Mouse (Mus musculus) intestine, embryonic 14.5 days (tissue): ENCODE data around the gene Gm45844. TPM values are rescaled to one million over a fixed set of nuclear protein-coding genes. Genes with fewer than 3 reads are reported as not detected.

ENCODE experiments used
- ATAC-seq: fragments of 200-750 bp; cut with Nextera tagmentation; replicated peaks from 2 replicates; pipeline ENCODE4 v1.8.0; 2017; ENCODE audit warnings: low read depth, moderate number of reproducible peaks, moderate TSS enrichment, moderate library complexity; ENCODE audit not compliant: low FRiP score, low TSS enrichment
- DNase-seq: peaks from one replicate; pipeline ENCODE4 v3.0.0-alpha.2; 2018; ENCODE audit warnings: low spot score
- H3K27ac ChIP-seq: fragments of 300-500 bp; sonication (generic); 2 replicates; pipeline ENCODE4 v1.5.1; 2014; ENCODE audit warnings: low read depth, mild to moderate bottlenecking, control low read depth
- H3K27me3 ChIP-seq: fragments of 300-500 bp; sonication (generic); replicated peaks from 2 replicates; pipeline ENCODE4 v1.6.1; 2014; ENCODE audit warnings: low read length, control low read depth; ENCODE audit not compliant: control insufficient read depth, insufficient read depth
- H3K36me3 ChIP-seq: fragments of 300-500 bp; sonication (generic); 2 replicates; pipeline ENCODE4 v1.6.1; 2014; ENCODE audit warnings: low read length, control low read depth; ENCODE audit not compliant: control insufficient read depth, insufficient read depth
- H3K4me1 ChIP-seq: fragments of 300-500 bp; sonication (generic); replicated peaks from 2 replicates; pipeline ENCODE4 v1.6.1; 2014; ENCODE audit warnings: low read length, control low read depth, mixed read lengths; ENCODE audit not compliant: control insufficient read depth, insufficient read depth
- H3K4me2 ChIP-seq: fragments of 300-500 bp; sonication (generic); 2 replicates; pipeline ENCODE4 v1.6.1; 2014; ENCODE audit warnings: low read length
- H3K4me3 ChIP-seq: fragments of 300-500 bp; sonication (generic); 2 replicates; pipeline ENCODE4 v1.5.1; 2014; ENCODE audit warnings: low read depth, low read length, control low read depth, mixed read lengths
- H3K9ac ChIP-seq: fragments of 300-500 bp; sonication (generic); 2 replicates; pipeline ENCODE4 v1.6.1; 2014; ENCODE audit warnings: mild to moderate bottlenecking, low read length
- H3K9me3 ChIP-seq: fragments of 300-500 bp; sonication (generic); 2 replicates; pipeline ENCODE4 v1.6.1; 2016; ENCODE audit warnings: low read length, control low read depth; ENCODE audit not compliant: control insufficient read depth
- WGBS: fragments of 180-500 bp; shearing (Covaris S2); extraction: QIAGEN DNeasy Blood & Tissue Kit; methylation state at CpG from one replicate; pipeline ENCODE4 v1.1.7; 2014; 5-methylcytosine and 5-hydroxymethylcytosine counted together
- microRNA-seq: library from miRNA; unstranded; fragments of <30 nt; microRNA quantifications from one replicate; pipeline ENCODE4, GENCODE M21; 2016
- polyA plus RNA-seq: library from polyadenylated mRNA; unstranded; fragments of >200 nt; fragmentation: Nextera tagmentation; extraction: Ambion mirVana; gene quantifications from 2 replicates; pipeline ENCODE4 v1.2.1, GENCODE M21; 2014

The Gm45844 gene
- polyA plus RNA-seq, 1 experiment from 2014 or later = 3.0 TPM

DNA sequence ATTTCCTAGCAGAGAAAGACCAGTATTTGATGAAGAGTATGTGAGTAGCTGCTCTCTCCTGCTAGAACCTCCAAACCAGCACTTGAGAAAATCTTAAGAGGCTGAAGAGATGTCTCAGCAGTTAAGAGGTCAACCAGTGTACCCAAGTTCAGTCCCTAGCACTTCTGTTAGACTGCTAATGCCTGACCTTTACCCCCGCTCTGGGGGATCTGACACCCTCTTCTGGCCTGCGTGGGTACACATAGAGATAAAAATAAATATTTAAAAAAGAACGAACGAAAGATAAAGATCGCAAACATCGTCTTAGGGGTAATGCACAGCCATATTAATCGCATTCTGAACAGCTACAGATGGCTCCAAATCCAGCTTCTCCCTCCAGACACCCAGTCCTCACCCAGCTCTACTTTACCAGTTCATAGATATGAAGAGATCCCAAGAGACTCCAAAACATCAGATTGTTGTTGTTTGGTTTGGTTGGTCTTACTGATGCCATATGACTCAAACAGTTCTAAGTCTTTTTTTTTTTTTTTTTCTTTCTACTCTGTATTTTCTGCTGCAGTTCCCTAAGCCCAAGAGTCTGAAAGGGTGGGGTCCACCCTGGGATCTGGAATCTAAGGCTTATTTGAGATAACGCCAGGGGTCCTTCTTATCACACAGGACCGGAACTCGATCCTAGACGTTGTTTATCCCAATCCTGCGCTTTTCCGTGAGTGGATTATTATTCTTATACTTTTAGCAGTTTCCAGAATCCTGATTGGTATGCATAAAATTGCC lies 90.5 kb downstream of the Gm45844 start:
- Histone ChIP-seq H3K36me3 (peaks cover 3% of the 10 kb centered on the region; the same call in 1 of the 2 replicates), H3K4me2 (peak overlapping the region; percentile 48), H3K9ac (no peak overlapping the region), H3K27ac (no peak overlapping the region), H3K4me3 (peak overlapping the region; percentile 61), H3K27me3 (no peaks in the 10 kb centered on the region), H3K4me1 (no peaks in the 10 kb centered on the region), H3K9me3 (no peaks in the 10 kb centered on the region)
- 17% methylated on average over 13 of the region's 13 CpGs for WGBS
- DNase-seq (peak; percentile 49), ATAC-seq (peak; percentile 82)

- Histone ChIP-seq H3K27me3 (no peaks in the 10 kb centered on the region), H3K4me1 (no peaks in the 10 kb centered on the region), H3K36me3 (peaks cover 19% of the 10 kb centered on the region), H3K4me3 (no peak overlapping the region), H3K9me3 (no peaks in the 10 kb centered on the region), H3K4me2 (no peak overlapping the region), H3K9ac (no peak overlapping the region), H3K27ac (no peak overlapping the region)
- ATAC-seq = no peak
- 88% methylated on average over 1 of the region's 1 CpGs for WGBS
- no peak for DNase-seq
Measured at GRCm38 (mm10) chr7:7185897-7186296, 92.2 kb downstream of the Gm45844 start.

DNA sequence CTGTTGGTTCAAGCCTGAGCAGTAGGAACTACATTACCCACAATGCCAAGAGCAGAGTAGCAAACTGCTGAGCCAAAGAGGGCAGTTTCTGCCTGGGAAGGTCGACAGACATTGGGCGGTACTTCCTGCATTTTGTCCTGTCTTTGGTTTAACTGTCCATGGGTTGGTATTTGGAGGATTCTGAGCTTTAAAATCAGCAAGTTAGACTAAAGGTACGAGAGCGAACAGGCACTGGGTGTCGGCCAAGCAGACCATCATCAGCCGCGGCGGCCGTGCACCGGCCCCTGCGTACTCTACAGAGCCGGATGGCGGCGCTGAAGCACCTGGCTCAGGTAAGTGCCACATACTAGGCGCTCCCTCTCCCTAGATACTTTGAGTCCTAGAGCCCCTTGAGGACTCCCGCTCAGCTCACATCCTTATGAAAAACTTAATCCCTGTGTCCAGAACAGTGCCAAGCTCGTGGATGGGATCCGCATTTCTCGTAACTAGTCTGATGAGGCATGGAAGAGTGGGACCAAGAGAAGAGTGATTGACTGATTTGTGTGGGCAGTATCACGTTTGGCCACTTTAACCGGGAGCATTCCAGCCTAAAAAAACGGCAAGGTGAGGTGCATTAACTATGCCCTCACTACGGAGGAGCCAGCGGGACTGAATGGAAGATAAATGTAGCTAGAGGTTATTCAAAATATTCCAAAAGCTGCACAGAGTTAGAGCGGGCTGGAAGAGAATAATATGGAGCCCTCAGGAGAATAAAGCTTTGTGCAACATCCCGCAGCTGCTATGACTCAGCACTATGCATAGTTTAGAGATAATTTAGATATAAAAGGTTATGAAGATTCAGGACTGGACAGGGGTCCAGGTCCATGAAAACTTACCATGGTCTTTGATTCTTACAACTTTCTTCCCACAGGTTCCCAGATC lies 106.6 kb downstream of the Gm45844 start, which contains the start of gene Zfp418:
Gene Zfp418, plus strand, starts transcription at position 104 of the 921 bp plus-strand sequence.
- H3K9me3 ChIP-seq = no peaks in the 10 kb centered on the region
- H3K4me3 ChIP-seq = peak within 1 kb of the TSS; percentile 71
- 2% methylated on average over 26 of the region's 26 CpGs for WGBS
- peaks cover 6% of the 10 kb centered on the region; the same call in 1 of the 2 replicates for H3K4me1 ChIP-seq
- no peaks in the 10 kb centered on the region for H3K27me3 ChIP-seq
- peak within 1 kb of the TSS; percentile 63 for H3K9ac ChIP-seq
- peaks cover 12% of the 10 kb centered on the region; the same call in 1 of the 2 replicates for H3K36me3 ChIP-seq
- peak within 1 kb of the TSS; percentile 76 for H3K27ac ChIP-seq
- ATAC-seq (peak; percentile 94), DNase-seq (peak; percentile 72)
- peak within 1 kb of the TSS; percentile 88 for H3K4me2 ChIP-seq

Small RNAs within 50 kb of the gene (microRNA-seq; reads per million reads assigned to microRNA genes)
- 1.3 reads per million, percentile 13 among the genes with 10 or more reads in this experiment for gene Mir5620

Other genes starting within 250 kb of the Gm45844 start
- 13.3 and 13.6 TPM in 2 replicates for gene Zfp954, start 156.8 kb downstream of the Gm45844 start, polyA plus RNA-seq
- gene Zfp773, start 141.5 kb downstream of the Gm45844 start, polyA plus RNA-seq = 2.0 and 2.1 TPM in 2 replicates
- 2.6 and 3.6 TPM in 2 replicates for gene Zfp418, start 107.0 kb downstream of the Gm45844 start, polyA plus RNA-seq
- gene Zfp772, start 68.3 kb downstream of the Gm45844 start, polyA plus RNA-seq = 7.5 and 7.7 TPM in 2 replicates
- gene Vmn2r29, start 31.0 kb downstream of the Gm45844 start, polyA plus RNA-seq = 0.15 and 0.45 TPM in 2 replicates
- 46.0 and 55.5 TPM in 2 replicates for gene Clcn4, start 22.6 kb upstream of the Gm45844 start, polyA plus RNA-seq
- 0.03 TPM in 1 of 2 replicates, not detected in the other for gene Vmn2r30, start 59.3 kb upstream of the Gm45844 start, polyA plus RNA-seq
- gene Gm45783, start 96.3 kb upstream of the Gm45844 start, polyA plus RNA-seq = not detected in 2 replicates
- not detected in 2 replicates for gene Vmn2r31, start 121.4 kb upstream of the Gm45844 start, polyA plus RNA-seq
- not detected in 2 replicates for gene Vmn2r32, start 201.7 kb upstream of the Gm45844 start, polyA plus RNA-seq